Mouse (Mus musculus) urinary bladder, postnatal 14 days (tissue): ENCODE measurements around the gene Zscan26.
A peak's percentile ranks its signal among the peaks of the same experiment; 100 is the strongest.
"Not testable (repeated sequence)": the region's sequence is repeated elsewhere in the genome, so short reads cannot be mapped to it uniquely, and the experiment has no call there.

Source experiments
- DNase-seq: peaks from one replicate; pipeline ENCODE4 v3.0.0; 2021; ENCODE audit warnings: low spot score

Gene Zscan26

GRCm38 (mm10) chr13:21453449-21453848 lies at the start of gene Zscan26:
Gene Zscan26, minus strand, starts transcription at chr13:21453730.
- DNase-seq, result peak; percentile 83

GRCm38 (mm10) chr13:21502296-21502695 lies 48.8 kb upstream of the Zscan26 start:
- no peak for DNase-seq

GRCm38 (mm10) chr13:21501182-21501581 lies 47.7 kb upstream of the Zscan26 start, which contains the start of gene Gm11273:
Gene Gm11273, minus strand, starts transcription at chr13:21501418.
- not testable (repeated sequence) for DNase-seq

- DNase-seq, result no peak
These were observed 41.5 kb upstream of the Zscan26 start, which contains the start of gene AK157302 for GRCm38 (mm10) chr13:21495080-21495479. Gene AK157302, plus strand, starts transcription at chr13:21495223.

GRCm38 (mm10) chr13:21492847-21493246 lies 39.3 kb upstream of the Zscan26 start:
- no peak for DNase-seq

- DNase-seq, result no peak
These were observed 33.4 kb upstream of the Zscan26 start for GRCm38 (mm10) chr13:21486881-21487280.

GRCm38 (mm10) chr13:21478759-21479670 lies 25.5 kb upstream of the Zscan26 start, which contains the start of the genes Zkscan4 and Gm10065:
Gene Zkscan4, plus strand, starts transcription at chr13:21478907.
Gene Gm10065, minus strand, starts transcription at chr13:21479441.
- DNase-seq, result peak; percentile 65

- no peak for DNase-seq
These were observed 18.9 kb upstream of the Zscan26 start for GRCm38 (mm10) chr13:21472427-21472826.

- DNase-seq, result no peak
These were observed 15.6 kb upstream of the Zscan26 start for GRCm38 (mm10) chr13:21469097-21469496.

- DNase-seq, result peak; percentile 84
These were observed 14.8 kb upstream of the Zscan26 start, which contains the start of gene Nkapl for GRCm38 (mm10) chr13:21468061-21469019. Gene Nkapl, minus strand, starts transcription at chr13:21468509.

GRCm38 (mm10) chr13:21467336-21467735 lies 13.8 kb upstream of the Zscan26 start:
- DNase-seq, result no peak

GRCm38 (mm10) chr13:21462516-21462915 lies 9.0 kb upstream of the Zscan26 start:
- DNase-seq, result not testable (repeated sequence)

GRCm38 (mm10) chr13:21456347-21456746 lies 2.8 kb upstream of the Zscan26 start:
- no peak for DNase-seq

- DNase-seq, result no peak
These were observed 603 bp upstream of the Zscan26 start for GRCm38 (mm10) chr13:21454133-21454532.

GRCm38 (mm10) chr13:21453042-21453441 lies 488 bp downstream of the Zscan26 start:
- DNase-seq, result no peak

- DNase-seq, result no peak
These were observed 5.5 kb downstream of the Zscan26 start for GRCm38 (mm10) chr13:21447856-21448614.

GRCm38 (mm10) chr13:21446796-21447195 lies 6.7 kb downstream of the Zscan26 start:
- no peak for DNase-seq

GRCm38 (mm10) chr13:21441207-21441572 lies 12.3 kb downstream of the Zscan26 start:
- DNase-seq, result no peak

- peak; percentile 58 for DNase-seq
These were observed 12.9 kb downstream of the Zscan26 start, which contains the start of gene Pgbd1 for GRCm38 (mm10) chr13:21440503-21441206. Gene Pgbd1, minus strand, starts transcription at chr13:21441058.

- no peak for DNase-seq
These were observed 18.1 kb downstream of the Zscan26 start for GRCm38 (mm10) chr13:21435476-21435875.

GRCm38 (mm10) chr13:21427631-21428030 lies 25.9 kb downstream of the Zscan26 start:
- no peak for DNase-seq
